Mouse (Mus musculus): Measurements from ENCODE around the gene Prrt1. TPM values are rescaled to one million over a fixed set of nuclear protein-coding genes. Genes with fewer than 3 reads are reported as not detected.

Prrt1 gene
- polyA plus RNA-seq, 1 experiment from 2014 or later, result 0.57 TPM

DNA sequence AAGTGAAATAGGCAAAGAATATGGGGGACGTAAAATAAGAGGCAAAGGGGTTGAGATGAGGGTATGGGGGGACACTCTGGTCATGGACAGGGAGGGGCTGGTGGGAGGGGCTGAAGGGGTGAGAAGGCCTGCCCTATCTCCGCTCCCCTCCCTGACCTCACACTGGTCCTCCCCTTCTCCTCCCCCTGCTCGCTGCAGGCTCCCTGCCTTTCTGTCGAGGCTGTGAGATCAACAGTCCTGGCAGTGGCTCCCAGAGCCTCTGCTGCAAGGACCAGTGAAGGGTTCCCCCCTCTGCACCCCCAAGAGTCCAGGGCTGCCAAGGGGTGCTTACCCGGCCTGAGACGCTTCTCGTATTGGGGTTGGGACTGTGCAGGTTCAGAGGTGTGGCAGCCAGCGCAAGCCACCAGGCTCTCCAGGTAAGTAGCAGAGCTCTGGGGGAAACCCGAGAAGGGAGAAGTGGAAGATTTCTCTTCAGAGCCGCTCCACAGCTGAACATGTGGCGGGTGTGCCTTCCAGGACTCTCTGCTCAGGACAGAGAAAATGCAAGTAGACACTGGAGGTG lies 31.0 kb downstream of the Prrt1 start:
- Histone ChIP-seq H3K27ac (ENCODE audit: low read depth, low read length) (no peak overlapping the region), H3K4me3 (ENCODE audit: low read depth, low read length) (no peak overlapping the region), H3K4me2 (ENCODE audit: low read depth) (no peak overlapping the region), H3K36me3 (ENCODE audit: control insufficient read depth, insufficient read depth, low read length) (no peaks in the 10 kb centered on the region), H3K9ac (ENCODE audit: low read length) (no peak overlapping the region), H3K4me1 (ENCODE audit: control insufficient read depth, insufficient read depth, low read length) (no peaks in the 10 kb centered on the region), H3K27me3 (ENCODE audit: control insufficient read depth, insufficient read depth, low read length) (peaks cover 11% of the 10 kb centered on the region), H3K9me3 (ENCODE audit: control insufficient read depth, low read length) (no peaks in the 10 kb centered on the region)
- WGBS, result 35% methylated on average over 11 of the region's 11 CpGs
- ATAC-seq (ENCODE audit: insufficient read depth, low FRiP score, low TSS enrichment) (no peak), DNase-seq (ENCODE audit: low spot score) (no peak)

DNA sequence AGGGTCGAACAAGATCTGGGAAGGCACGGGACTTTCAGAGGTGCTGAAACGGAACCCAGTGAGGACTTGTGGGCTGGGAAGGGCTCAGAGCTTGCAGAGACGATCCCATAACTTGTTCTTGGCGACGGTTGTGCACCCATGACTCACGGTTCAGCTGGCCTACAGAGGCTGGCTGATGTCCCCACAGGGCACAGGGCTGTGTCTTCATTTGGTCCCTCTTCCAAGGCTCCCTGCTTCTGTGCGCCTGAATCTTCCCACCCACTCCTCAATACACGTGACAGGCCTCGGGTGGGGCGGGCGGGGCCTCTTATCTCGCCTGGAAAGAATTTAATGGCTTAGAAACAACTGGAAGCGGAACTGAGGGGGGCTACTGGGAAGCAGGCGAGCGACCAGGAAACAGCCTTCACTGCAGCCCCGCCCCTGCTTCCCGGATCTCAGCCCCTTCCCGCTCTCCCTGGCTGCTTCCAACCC lies 31.8 kb downstream of the Prrt1 start:
- Histone ChIP-seq H3K27me3 (ENCODE audit: control insufficient read depth, insufficient read depth, low read length) (peaks cover 11% of the 10 kb centered on the region), H3K4me2 (ENCODE audit: low read depth) (no peak overlapping the region), H3K9ac (ENCODE audit: low read length) (no peak overlapping the region), H3K9me3 (ENCODE audit: control insufficient read depth, low read length) (no peaks in the 10 kb centered on the region), H3K4me3 (ENCODE audit: low read depth, low read length) (no peak overlapping the region), H3K4me1 (ENCODE audit: control insufficient read depth, insufficient read depth, low read length) (no peaks in the 10 kb centered on the region), H3K27ac (ENCODE audit: low read depth, low read length) (no peak overlapping the region), H3K36me3 (ENCODE audit: control insufficient read depth, insufficient read depth, low read length) (no peaks in the 10 kb centered on the region)
- 9% methylated on average over 19 of the region's 19 CpGs for WGBS
- ATAC-seq (ENCODE audit: insufficient read depth, low FRiP score, low TSS enrichment) (no peak), DNase-seq (ENCODE audit: low spot score) (no peak)

DNA sequence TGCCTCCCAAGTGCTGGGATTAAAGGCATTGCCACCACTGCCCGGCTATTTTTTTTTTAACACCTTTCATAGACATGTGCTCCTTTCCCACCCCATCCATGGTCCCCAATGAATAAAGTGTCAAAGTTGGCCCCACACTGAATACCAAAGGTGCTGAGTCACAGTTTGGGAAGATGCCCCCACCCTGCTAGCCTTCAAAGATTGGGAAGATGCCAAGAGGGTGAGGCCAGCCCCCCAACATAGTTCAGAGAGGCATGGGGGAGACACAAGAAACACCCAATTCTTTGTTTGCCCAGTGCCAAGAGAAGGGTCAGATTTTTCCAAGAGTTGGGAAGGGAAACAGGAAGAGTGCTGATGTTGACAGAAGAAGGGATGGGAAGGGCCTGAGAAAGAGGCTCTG lies 33.1 kb downstream of the Prrt1 start:
- no peak overlapping the region for H3K9ac ChIP-seq (ENCODE audit: low read length)
- H3K27ac ChIP-seq (ENCODE audit: low read depth, low read length), result no peak overlapping the region
- H3K27me3 ChIP-seq (ENCODE audit: control insufficient read depth, insufficient read depth, low read length), result peaks cover 11% of the 10 kb centered on the region
- DNase-seq (ENCODE audit: low spot score) (no peak), ATAC-seq (ENCODE audit: insufficient read depth, low FRiP score, low TSS enrichment) (no peak)
- no peaks in the 10 kb centered on the region for H3K36me3 ChIP-seq (ENCODE audit: control insufficient read depth, insufficient read depth, low read length)
- no peaks in the 10 kb centered on the region for H3K4me1 ChIP-seq (ENCODE audit: control insufficient read depth, insufficient read depth, low read length)
- 81% methylated on average over 1 of the region's 1 CpGs for WGBS
- H3K4me2 ChIP-seq (ENCODE audit: low read depth), result no peak overlapping the region
- no peaks in the 10 kb centered on the region for H3K9me3 ChIP-seq (ENCODE audit: control insufficient read depth, low read length)
- no peak overlapping the region for H3K4me3 ChIP-seq (ENCODE audit: low read depth, low read length)

DNA sequence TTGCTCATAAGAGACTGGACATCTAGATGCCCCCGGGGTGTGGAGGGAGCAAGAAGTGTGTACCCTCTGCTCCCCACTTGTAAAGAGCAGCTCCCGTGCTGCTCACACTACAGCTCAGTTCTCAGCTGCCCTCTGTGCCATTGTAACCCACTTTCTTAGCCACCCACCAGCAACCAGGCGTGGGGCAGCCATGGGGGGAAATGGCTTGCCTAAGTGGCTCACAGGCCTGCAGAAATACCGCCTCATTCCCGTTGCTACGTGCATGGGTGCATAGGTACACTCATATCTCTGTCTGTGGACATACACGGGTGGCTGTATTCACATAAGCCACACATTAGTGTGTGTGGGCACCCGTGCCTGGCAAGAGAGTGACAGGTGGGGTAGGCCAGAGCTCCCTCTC lies 33.6 kb downstream of the Prrt1 start:
- peaks cover 11% of the 10 kb centered on the region for H3K27me3 ChIP-seq (ENCODE audit: control insufficient read depth, insufficient read depth, low read length)
- no peak overlapping the region for H3K4me3 ChIP-seq (ENCODE audit: low read depth, low read length)
- ATAC-seq (ENCODE audit: insufficient read depth, low FRiP score, low TSS enrichment) (no peak), DNase-seq (ENCODE audit: low spot score) (no peak)
- WGBS, result 84% methylated on average over 8 of the region's 8 CpGs
- no peak overlapping the region for H3K9ac ChIP-seq (ENCODE audit: low read length)
- H3K4me2 ChIP-seq (ENCODE audit: low read depth), result no peak overlapping the region
- H3K4me1 ChIP-seq (ENCODE audit: control insufficient read depth, insufficient read depth, low read length), result no peaks in the 10 kb centered on the region
- no peak overlapping the region for H3K27ac ChIP-seq (ENCODE audit: low read depth, low read length)
- no peaks in the 10 kb centered on the region for H3K36me3 ChIP-seq (ENCODE audit: control insufficient read depth, insufficient read depth, low read length)
- no peaks in the 10 kb centered on the region for H3K9me3 ChIP-seq (ENCODE audit: control insufficient read depth, low read length)

DNA sequence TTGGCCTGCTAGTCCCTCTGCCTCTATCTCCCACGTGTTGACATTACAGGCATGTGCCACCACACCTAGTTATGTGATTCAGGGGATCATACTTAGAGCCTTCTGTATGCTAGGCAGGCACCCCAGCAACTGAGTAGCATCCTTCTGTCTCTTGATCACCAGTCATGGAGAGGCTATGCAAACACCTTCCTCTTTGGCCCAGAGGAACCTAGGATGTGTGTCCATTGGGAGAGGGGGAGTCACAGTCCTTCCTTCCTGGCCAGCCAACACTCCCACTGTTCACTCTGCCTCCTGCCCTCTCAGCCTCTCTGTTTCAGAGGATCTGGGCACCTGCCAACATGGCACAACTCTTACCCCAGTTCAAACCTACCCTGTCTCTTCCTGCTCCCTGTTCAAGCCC lies 34.2 kb downstream of the Prrt1 start:
- Histone ChIP-seq H3K9me3 (ENCODE audit: control insufficient read depth, low read length) (no peaks in the 10 kb centered on the region), H3K4me3 (ENCODE audit: low read depth, low read length) (no peak overlapping the region), H3K27me3 (ENCODE audit: control insufficient read depth, insufficient read depth, low read length) (peaks cover 11% of the 10 kb centered on the region), H3K9ac (ENCODE audit: low read length) (no peak overlapping the region), H3K36me3 (ENCODE audit: control insufficient read depth, insufficient read depth, low read length) (no peaks in the 10 kb centered on the region), H3K4me1 (ENCODE audit: control insufficient read depth, insufficient read depth, low read length) (no peaks in the 10 kb centered on the region), H3K4me2 (ENCODE audit: low read depth) (no peak overlapping the region), H3K27ac (ENCODE audit: low read depth, low read length) (no peak overlapping the region)
- no peak for ATAC-seq (ENCODE audit: insufficient read depth, low FRiP score, low TSS enrichment)
- no peak for DNase-seq (ENCODE audit: low spot score)
- WGBS, result 62% methylated on average over 1 of the region's 1 CpGs

DNA sequence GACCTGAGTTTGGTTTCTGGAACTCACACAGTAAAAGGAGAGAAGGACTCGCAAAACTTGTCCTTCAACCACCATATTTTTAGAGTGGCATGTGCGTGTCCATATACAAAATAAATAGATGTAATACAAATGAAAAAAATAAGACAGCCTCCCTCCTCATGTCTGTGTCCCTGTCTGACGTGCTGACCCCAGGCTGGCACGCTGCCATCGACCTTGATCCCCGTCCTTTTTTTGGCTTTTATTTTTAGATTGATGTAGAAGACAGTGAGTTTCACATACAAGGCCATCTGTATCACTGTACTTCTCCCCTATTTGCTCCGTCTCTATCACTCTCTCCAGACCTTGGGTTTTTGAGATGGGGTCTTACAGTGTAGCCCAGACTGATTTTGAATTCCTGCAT lies 35.1 kb downstream of the Prrt1 start:
- Histone ChIP-seq H3K27ac (ENCODE audit: low read depth, low read length) (no peak overlapping the region), H3K4me3 (ENCODE audit: low read depth, low read length) (no peak overlapping the region), H3K36me3 (ENCODE audit: control insufficient read depth, insufficient read depth, low read length) (no peaks in the 10 kb centered on the region), H3K9ac (ENCODE audit: low read length) (no peak overlapping the region), H3K4me1 (ENCODE audit: control insufficient read depth, insufficient read depth, low read length) (no peaks in the 10 kb centered on the region), H3K9me3 (ENCODE audit: control insufficient read depth, low read length) (no peaks in the 10 kb centered on the region), H3K4me2 (ENCODE audit: low read depth) (no peak overlapping the region), H3K27me3 (ENCODE audit: control insufficient read depth, insufficient read depth, low read length) (peaks cover 9% of the 10 kb centered on the region)
- WGBS, result 83% methylated on average over 7 of the region's 7 CpGs
- DNase-seq (ENCODE audit: low spot score) (no peak), ATAC-seq (ENCODE audit: insufficient read depth, low FRiP score, low TSS enrichment) (no peak)

DNA sequence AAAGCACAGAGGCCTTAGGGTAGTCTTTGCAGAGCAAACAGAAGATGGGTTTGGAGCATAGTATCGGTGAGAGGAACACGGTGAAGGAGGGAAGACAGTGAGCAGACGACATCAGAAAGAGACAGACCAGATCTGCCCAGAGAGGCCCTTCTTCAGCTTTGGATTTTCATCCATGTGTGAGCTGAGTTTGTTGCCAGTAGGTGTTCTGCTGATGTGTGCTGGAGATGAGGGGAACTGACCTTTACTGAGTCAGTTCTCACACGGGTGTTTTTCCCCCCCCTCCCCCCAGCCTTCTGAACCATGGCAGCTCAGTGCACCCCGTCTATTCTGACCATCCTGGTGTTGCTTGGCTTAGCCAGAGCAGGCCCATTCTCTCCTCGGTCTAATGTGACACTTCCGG lies 40.9 kb downstream of the Prrt1 start, which contains the start of gene Tnxb:
TSS of gene Tnxb (plus strand) at position 301 of the 400 bp plus-strand sequence.
- Histone ChIP-seq H3K9me3 (ENCODE audit: control insufficient read depth, low read length) (no peaks in the 10 kb centered on the region), H3K4me2 (ENCODE audit: low read depth) (peak within 1 kb of the TSS; percentile 51), H3K27ac (ENCODE audit: low read depth, low read length) (no peak within 1 kb of the TSS), H3K9ac (ENCODE audit: low read length) (no peak within 1 kb of the TSS; the same call in 1 of the 2 replicates), H3K36me3 (ENCODE audit: control insufficient read depth, insufficient read depth, low read length) (no peaks in the 10 kb centered on the region), H3K4me3 (ENCODE audit: low read depth, low read length) (peak within 1 kb of the TSS; percentile 30), H3K4me1 (ENCODE audit: control insufficient read depth, insufficient read depth, low read length) (peaks cover 5% of the 10 kb centered on the region; the same call in 1 of the 2 replicates), H3K27me3 (ENCODE audit: control insufficient read depth, insufficient read depth, low read length) (peaks cover 43% of the 10 kb centered on the region)
- ATAC-seq (ENCODE audit: insufficient read depth, low FRiP score, low TSS enrichment) (no peak), DNase-seq (ENCODE audit: low spot score) (no peak)
- WGBS, result 67% methylated on average over 7 of the region's 7 CpGs

DNA sequence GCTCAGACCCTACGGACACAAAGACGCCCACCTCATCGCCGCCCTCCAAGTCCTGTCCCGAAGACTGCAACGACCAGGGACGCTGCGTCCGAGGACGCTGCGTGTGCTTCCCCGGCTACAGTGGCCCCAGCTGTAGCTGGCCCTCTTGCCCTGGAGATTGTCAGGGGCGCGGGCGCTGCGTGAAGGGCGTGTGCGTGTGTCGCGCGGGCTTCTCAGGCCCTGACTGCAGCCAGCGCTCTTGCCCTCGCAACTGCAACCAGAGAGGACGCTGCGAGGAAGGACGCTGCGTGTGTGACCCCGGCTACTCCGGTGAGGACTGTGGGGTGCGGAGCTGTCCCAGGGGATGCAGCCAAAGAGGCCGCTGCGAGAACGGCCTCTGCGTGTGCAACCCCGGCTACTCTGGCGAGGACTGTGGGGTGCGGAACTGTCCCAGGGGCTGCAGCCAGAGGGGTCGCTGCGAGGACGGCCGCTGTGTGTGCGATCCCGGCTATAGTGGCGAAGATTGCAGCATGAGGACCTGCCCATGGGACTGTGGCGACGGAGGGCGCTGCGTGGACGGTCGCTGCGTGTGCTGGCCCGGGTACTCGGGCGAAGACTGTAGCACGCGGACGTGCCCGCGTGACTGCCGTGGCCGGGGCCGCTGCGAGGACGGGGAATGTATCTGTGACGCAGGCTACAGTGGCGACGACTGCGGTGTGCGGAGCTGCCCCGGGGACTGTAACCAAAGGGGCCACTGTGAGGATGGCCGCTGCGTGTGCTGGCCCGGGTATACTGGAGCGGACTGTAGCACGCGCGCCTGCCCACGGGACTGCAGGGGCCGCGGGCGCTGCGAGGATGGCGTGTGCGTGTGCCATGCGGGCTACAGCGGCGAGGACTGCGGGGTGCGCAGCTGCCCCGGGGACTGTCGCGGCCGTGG lies 42.1 kb downstream of the Prrt1 start:
- WGBS, result 7% methylated on average over 82 of the region's 93 CpGs

More for the DNA sequence above, 42.1 kb downstream of the Prrt1 start:
- H3K4me1 ChIP-seq (ENCODE audit: control insufficient read depth, insufficient read depth, low read length), result peaks cover 5% of the 10 kb centered on the region; the same call in 1 of the 2 replicates
- H3K9me3 ChIP-seq (ENCODE audit: control insufficient read depth, low read length), result no peaks in the 10 kb centered on the region
- H3K9ac ChIP-seq (ENCODE audit: low read length), result peak overlapping the region; percentile 33
- H3K4me3 ChIP-seq (ENCODE audit: low read depth, low read length), result peak overlapping the region; percentile 30
- ATAC-seq (ENCODE audit: insufficient read depth, low FRiP score, low TSS enrichment), result no peak; the same call in 1 of the 2 replicates
- no peak overlapping the region for H3K27ac ChIP-seq (ENCODE audit: low read depth, low read length)
- H3K36me3 ChIP-seq (ENCODE audit: control insufficient read depth, insufficient read depth, low read length), result no peaks in the 10 kb centered on the region
- peak overlapping the region; percentile 51 for H3K4me2 ChIP-seq (ENCODE audit: low read depth)
- peaks cover 43% of the 10 kb centered on the region for H3K27me3 ChIP-seq (ENCODE audit: control insufficient read depth, insufficient read depth, low read length)
- DNase-seq (ENCODE audit: low spot score), result peak; percentile 48

Data from neural tube, embryonic 11.5 days (tissue).